Mouse (Mus musculus): ENCODE measurements around the gene Vps37d.
A peak's percentile ranks its signal among the peaks of the same experiment; 100 is the strongest.

The Vps37d gene

DNA sequence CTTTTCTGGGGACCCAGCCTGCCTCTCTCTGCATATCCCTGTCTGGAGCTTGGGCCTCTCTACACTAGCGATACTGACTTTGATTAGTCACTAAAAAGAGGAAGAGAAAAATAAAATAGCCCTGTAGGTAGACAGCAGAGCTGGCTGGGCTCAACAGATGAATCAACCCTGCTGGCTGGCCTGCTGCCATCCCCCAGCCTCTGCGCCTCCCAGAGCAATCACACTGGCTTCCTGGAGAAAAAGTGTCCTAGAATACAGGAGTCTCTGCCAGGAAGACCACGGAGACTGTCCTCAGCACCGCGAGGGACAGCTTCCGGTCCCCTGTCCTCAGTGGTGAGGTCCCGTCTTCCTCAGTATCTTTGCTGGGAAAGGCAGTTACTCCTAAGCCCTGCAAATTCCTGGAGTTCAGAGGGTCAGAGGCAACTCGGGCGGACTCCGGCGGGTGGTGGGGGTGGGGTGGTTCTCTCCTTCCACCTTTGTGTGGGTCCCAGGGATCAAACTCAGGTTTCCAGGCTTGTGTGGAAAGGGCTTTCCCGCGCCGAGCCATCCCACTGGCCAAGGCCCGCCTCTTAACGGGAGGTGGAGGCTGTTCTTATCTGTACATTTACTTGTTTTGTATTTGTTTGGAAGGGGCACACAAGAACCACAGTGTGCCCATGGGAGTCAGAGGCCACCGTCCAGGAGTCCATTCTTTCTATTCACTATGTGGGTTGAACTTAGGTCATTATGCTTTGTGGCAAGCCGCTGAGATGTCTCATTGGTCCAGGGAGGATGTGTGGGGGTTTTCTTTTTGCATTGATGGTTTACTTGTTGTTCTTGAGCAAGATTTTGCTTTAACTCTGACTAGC is 48.8 kb downstream of the Vps37d start:
- DNase-seq (ENCODE audit: low spot score in 2 of 2): no peak

GRCm38 (mm10) chr5:135025899-135026298 is 52.2 kb downstream of the Vps37d start:
- DNase-seq (ENCODE audit: low spot score in 2 of 2): no peak

- no peak for DNase-seq (ENCODE audit: low spot score in 2 of 2)
These were observed 53.3 kb downstream of the Vps37d start for GRCm38 (mm10) chr5:135024665-135025224.

- peak; percentile 28 to 73 for DNase-seq (ENCODE audit: low spot score in 2 of 2)
These were observed 54.5 kb downstream of the Vps37d start, which contains the start of gene Stx1a for GRCm38 (mm10) chr5:135023344-135024173. Stx1a (plus strand) TSS chr5:135023482.
